Comparison of ENCODE assay signal across 19 mouse cellular contexts in the genomic region with DNA sequence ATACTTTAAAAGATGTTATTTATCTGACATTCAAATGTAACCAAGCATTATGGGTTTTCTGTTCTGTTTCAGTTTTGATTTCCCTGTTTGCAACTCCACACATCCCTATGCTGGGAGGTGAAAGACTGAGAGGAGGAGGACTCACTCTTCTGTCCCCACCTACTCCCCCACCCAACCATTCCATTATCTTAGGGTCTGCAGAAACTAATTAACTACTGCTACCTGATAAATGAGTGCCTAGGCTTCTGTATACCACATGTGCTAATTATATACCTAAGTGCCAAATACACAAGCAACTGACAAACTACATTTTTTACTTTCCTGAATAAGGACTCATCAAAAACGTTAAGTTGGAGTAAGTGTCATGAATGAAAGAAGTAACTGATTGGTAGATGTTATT. TPM values are rescaled to one million over a fixed set of nuclear protein-coding genes. Genes with fewer than 3 reads are reported as not detected.
DNase-seq lines count a peak whose midpoint lies in the region; ATAC-seq and TF ChIP-seq lines count a peak whose summit lies in the region.
"Had no signal": no experiment of that assay in that cellular context is flagged by ENCODE, and none has a peak within 500 bp of the region (broad histone marks: within the 10 kb centered on the region; RNA-seq: fewer than 3 reads in every experiment).

No protein-coding gene starts in this region.

- ATAC-seq in forebrain, embryonic 15.5 days (replicated peaks), result peak; percentile 26; the same call in 1 of the 2 replicates
- no peak for ATAC-seq in forebrain, embryonic 14.5 days
- no peak for ATAC-seq in heart, embryonic 15.5 days (replicated peaks; ENCODE audit: insufficient number of reproducible peaks, insufficient read depth, low FRiP score, low read depth)
- no peak for ATAC-seq in lung, embryonic 14.5 days (ENCODE audit: insufficient read depth)
- ATAC-seq: Patski had no signal

- TF ChIP-seq POLR2A in embryonic fibroblast, embryonic 13.5 days (IDR thresholded peaks at IDR 0.05; ENCODE audit: low read depth, low read length), result no peak

- no peak overlapping the region for H3K4me2 ChIP-seq in forebrain, embryonic 15.5 days (replicated peaks)
- H3K4me2 ChIP-seq in forebrain, embryonic 14.5 days (ENCODE audit: low read length), result no peak overlapping the region
- H3K4me2 ChIP-seq in heart, embryonic 15.5 days, result no peak overlapping the region
- H3K4me2 ChIP-seq in lung, embryonic 14.5 days, result no peak overlapping the region
- H3K4me2 ChIP-seq: limb, embryonic 15.5 days; midbrain, embryonic 12.5 days; neural tube, embryonic 12.5 days had no signal

- no peaks in the 10 kb centered on the region for H3K9me3 ChIP-seq in forebrain, embryonic 15.5 days
- H3K9me3 ChIP-seq in forebrain, embryonic 14.5 days (replicated peaks; ENCODE audit: control insufficient read depth, low read length), result no peaks in the 10 kb centered on the region
- no peaks in the 10 kb centered on the region for H3K9me3 ChIP-seq in heart, embryonic 15.5 days (replicated peaks)
- no peaks in the 10 kb centered on the region for H3K9me3 ChIP-seq in lung, embryonic 14.5 days (ENCODE audit: low read depth, low read length)
- H3K9me3 ChIP-seq: limb, embryonic 10.5 days; limb, embryonic 15.5 days; megakaryocyte, embryonic 14.5 days; midbrain, embryonic 12.5 days; neural tube, embryonic 12.5 days had no signal

- intact Hi-C loops in heart, postnatal 36 days (cut with DNase I), result loop anchor here (2.0 to 10.0 kb wide), 2 partner anchors 19 to 531 kb away; a partner anchor contains a TSS

- no peak for DNase-seq in forebrain, embryonic 14.5 days (ENCODE audit: low spot score)
- no peak for DNase-seq in heart, postnatal 36 days
- no peak for DNase-seq in lung, embryonic 14.5 days
- DNase-seq in lung, postnatal 36 days, result no peak
- DNase-seq: kidney, postnatal 4 days; spleen, adult 18-20 months; thymus, postnatal 14 days had no signal

- no peaks in the 10 kb centered on the region for H3K27me3 ChIP-seq in forebrain, embryonic 15.5 days
- H3K27me3 ChIP-seq in forebrain, embryonic 14.5 days (replicated peaks; ENCODE audit: control insufficient read depth, insufficient read depth, low read length), result no peaks in the 10 kb centered on the region
- no peaks in the 10 kb centered on the region for H3K27me3 ChIP-seq in heart, embryonic 15.5 days
- H3K27me3 ChIP-seq in lung, embryonic 14.5 days (ENCODE audit: insufficient read depth, low read length), result no peaks in the 10 kb centered on the region
- H3K27me3 ChIP-seq: CH12.LX; limb, embryonic 15.5 days; midbrain, embryonic 12.5 days; neural tube, embryonic 12.5 days; Patski had no signal

- H3K36me3 ChIP-seq in forebrain, embryonic 15.5 days, result no peaks in the 10 kb centered on the region
- no peaks in the 10 kb centered on the region for H3K36me3 ChIP-seq in forebrain, embryonic 14.5 days (ENCODE audit: control insufficient read depth, insufficient read depth, low read length)
- peaks cover 6% of the 10 kb centered on the region; the same call in 1 of the 2 replicates for H3K36me3 ChIP-seq in heart, embryonic 15.5 days
- H3K36me3 ChIP-seq in lung, embryonic 14.5 days (ENCODE audit: insufficient read depth), result 0 out of 2 replicates have a peak, but pooled peaks cover 6% of the 10 kb centered on the region
- H3K36me3 ChIP-seq: limb, embryonic 10.5 days; midbrain, embryonic 12.5 days; neural tube, embryonic 12.5 days had no signal

- no peak for TF ChIP-seq CTCF in lung, embryonic 14.5 days (IDR thresholded peaks at IDR 0.05; ENCODE audit: low read depth)
- TF ChIP-seq CTCF in embryonic fibroblast, embryonic 13.5 days (IDR thresholded peaks at IDR 0.05; ENCODE audit: borderline replicate concordance, insufficient read depth, low read length), result no peak

- H3K4me1 ChIP-seq in forebrain, embryonic 15.5 days, result peaks cover 18% of the 10 kb centered on the region
- H3K4me1 ChIP-seq in forebrain, embryonic 14.5 days (ENCODE audit: control insufficient read depth, insufficient read depth, low read length), result peaks cover 2% of the 10 kb centered on the region; the same call in 1 of the 2 replicates
- peaks cover 81% of the 10 kb centered on the region for H3K4me1 ChIP-seq in heart, embryonic 15.5 days (replicated peaks)
- peaks cover 59% of the 10 kb centered on the region for H3K4me1 ChIP-seq in lung, embryonic 14.5 days (ENCODE audit: insufficient read depth)
- peaks cover 25% of the 10 kb centered on the region for H3K4me1 ChIP-seq in embryonic fibroblast, embryonic 13.5 days (ENCODE audit: control insufficient read depth, insufficient read depth, low read length)
- H3K4me1 ChIP-seq: limb, embryonic 10.5 days; megakaryocyte, embryonic 14.5 days; neural tube, embryonic 12.5 days had no signal

- WGBS in forebrain, embryonic 15.5 days, result 49% methylated on average over 1 of the region's 1 CpGs
- 48% methylated on average over 1 of the region's 1 CpGs for WGBS in forebrain, embryonic 14.5 days
- 41% methylated on average over 1 of the region's 1 CpGs for WGBS in heart, embryonic 15.5 days
- 49% methylated on average over 1 of the region's 1 CpGs for WGBS in lung, embryonic 14.5 days

- H3K4me3 ChIP-seq in forebrain, embryonic 15.5 days, result no peak overlapping the region
- no peak overlapping the region for H3K4me3 ChIP-seq in forebrain, embryonic 14.5 days (ENCODE audit: low read depth, low read length)
- H3K4me3 ChIP-seq in heart, embryonic 15.5 days, result no peak overlapping the region
- H3K4me3 ChIP-seq in lung, embryonic 14.5 days (ENCODE audit: low read depth, low read length), result no peak overlapping the region
- H3K4me3 ChIP-seq in embryonic fibroblast, embryonic 13.5 days (ENCODE audit: insufficient read depth, low read length), result no peak overlapping the region
- H3K4me3 ChIP-seq: limb, embryonic 10.5 days; limb, embryonic 15.5 days; megakaryocyte, embryonic 14.5 days; midbrain, embryonic 12.5 days; myocyte; neural tube, embryonic 12.5 days had no signal

- no peak overlapping the region for H3K9ac ChIP-seq in forebrain, embryonic 15.5 days (replicated peaks)
- no peak overlapping the region for H3K9ac ChIP-seq in forebrain, embryonic 14.5 days (ENCODE audit: low read length)
- no peak overlapping the region for H3K9ac ChIP-seq in heart, embryonic 15.5 days
- H3K9ac ChIP-seq in lung, embryonic 14.5 days, result no peak overlapping the region
- H3K9ac ChIP-seq: limb, embryonic 15.5 days; liver, embryonic 14.5 days; midbrain, embryonic 12.5 days; neural tube, embryonic 12.5 days had no signal

- H3K27ac ChIP-seq in forebrain, embryonic 15.5 days (replicated peaks), result no peak overlapping the region
- H3K27ac ChIP-seq in forebrain, embryonic 14.5 days (ENCODE audit: low read depth, low read length), result no peak overlapping the region
- peak overlapping the region; percentile 76 for H3K27ac ChIP-seq in heart, embryonic 15.5 days
- 0 out of 2 replicates have a peak overlapping the region, but pooled peaks have one; percentile 79 for H3K27ac ChIP-seq in lung, embryonic 14.5 days (ENCODE audit: low read depth)
- H3K27ac ChIP-seq in embryonic fibroblast, embryonic 13.5 days (ENCODE audit: insufficient read depth, low read length), result 0 out of 2 replicates have a peak overlapping the region, but pooled peaks have one; percentile 21
- H3K27ac ChIP-seq: limb, embryonic 10.5 days; liver, embryonic 14.5 days; midbrain, embryonic 12.5 days; neural tube, embryonic 12.5 days had no signal

RNA-seq across cellular contexts. Expression of a gene that starts 23.8 kb away (rescaled TPM):
- 125 and 134 TPM in 2 replicates for polyA plus RNA-seq in forebrain, embryonic 15.5 days (2015; fragmentation: Nextera tagmentation; extraction: Ambion mirVana)
- 101 and 114 TPM in 2 replicates for polyA plus RNA-seq in forebrain, embryonic 14.5 days (2014; fragmentation: Nextera tagmentation; extraction: Ambion mirVana)
- polyA plus RNA-seq in heart, embryonic 15.5 days (2015; fragmentation: Nextera tagmentation; extraction: Ambion mirVana), result 159 and 163 TPM in 2 replicates
- 100 to 1,000 TPM; 527 to 592 TPM for total RNA-seq in heart, postnatal 36 days (2021)
- 164 and 168 TPM in 2 replicates for polyA plus RNA-seq in lung, embryonic 14.5 days (2014; fragmentation: Nextera tagmentation; extraction: Ambion mirVana)
- polyA plus RNA-seq in embryonic fibroblast, embryonic 13.5 days (2011; ENCODE audit: insufficient read length, low read depth, missing spikeins), result 268 and 314 TPM in 2 replicates

Comparison
In these comparisons a context has a peak if more than half of its experiments do, and no peak if none do; other contexts are left out.
1. H3K27ac ChIP-seq: peak in heart, embryonic 15.5 days (single experiment), lung, embryonic 14.5 days (single experiment) and embryonic fibroblast, embryonic 13.5 days (single experiment); none in forebrain, embryonic 15.5 days (single experiment) and forebrain, embryonic 14.5 days (single experiment).